Mouse (Mus musculus) 3134 (cell line): ENCODE data around the gene Odf3l2.

Experiments
- DNase-seq: peaks from one replicate; pipeline ENCODE4 v3.0.0-alpha.2; 2011; ENCODE audit warnings: low spot score; ENCODE audit not compliant: insufficient read length; ENCODE audit errors: extremely low read depth

Gene Odf3l2

GRCm38 (mm10) chr10:79645711-79646110 lies at the start of gene Odf3l2:
TSS of gene Odf3l2 (minus strand) at chr10:79645738.
- DNase-seq = no peak

- no peak for DNase-seq
Measured at GRCm38 (mm10) chr10:79694379-79694655, 48.8 kb upstream of the Odf3l2 start.

- DNase-seq = no peak
Measured at GRCm38 (mm10) chr10:79693580-79694378, 48.2 kb upstream of the Odf3l2 start.

- DNase-seq = no peak
Measured at GRCm38 (mm10) chr10:79691986-79692548, 46.5 kb upstream of the Odf3l2 start.

- DNase-seq = no peak
Measured at GRCm38 (mm10) chr10:79689178-79689577, 43.6 kb upstream of the Odf3l2 start.

- no peak for DNase-seq
Measured at GRCm38 (mm10) chr10:79688720-79689119, 43.2 kb upstream of the Odf3l2 start, which contains the start of gene Gzmm. TSS of gene Gzmm (plus strand) at chr10:79689020.

- no peak for DNase-seq
Measured at GRCm38 (mm10) chr10:79687513-79687912, 42.0 kb upstream of the Odf3l2 start.

GRCm38 (mm10) chr10:79686691-79687090 lies 41.2 kb upstream of the Odf3l2 start:
- no peak for DNase-seq

GRCm38 (mm10) chr10:79686219-79686618 lies 40.7 kb upstream of the Odf3l2 start:
- DNase-seq = no peak

GRCm38 (mm10) chr10:79684770-79685600 lies 39.4 kb upstream of the Odf3l2 start:
- DNase-seq = no peak

- peak; percentile 70 for DNase-seq
Measured at GRCm38 (mm10) chr10:79683726-79684640, 38.4 kb upstream of the Odf3l2 start.

- peak; percentile 75 for DNase-seq
Measured at GRCm38 (mm10) chr10:79682916-79683582, 37.5 kb upstream of the Odf3l2 start.

- DNase-seq = peak; percentile 58
Measured at GRCm38 (mm10) chr10:79682551-79682915, 37.0 kb upstream of the Odf3l2 start.

GRCm38 (mm10) chr10:79681591-79682245 lies 36.2 kb upstream of the Odf3l2 start, which contains the start of gene Cdc34:
TSS of gene Cdc34 (plus strand) at chr10:79682195.
- DNase-seq = peak; percentile 100

- no peak for DNase-seq
Measured at GRCm38 (mm10) chr10:79680606-79681495, 35.3 kb upstream of the Odf3l2 start.

- no peak for DNase-seq
Measured at GRCm38 (mm10) chr10:79675346-79676035, 30.0 kb upstream of the Odf3l2 start.

- DNase-seq = no peak
Measured at GRCm38 (mm10) chr10:79673054-79673453, 27.5 kb upstream of the Odf3l2 start.

GRCm38 (mm10) chr10:79672088-79672455 lies 26.5 kb upstream of the Odf3l2 start:
- no peak for DNase-seq
